Comparison of ENCODE assay signal across 7 mouse cellular contexts in the genomic region with DNA sequence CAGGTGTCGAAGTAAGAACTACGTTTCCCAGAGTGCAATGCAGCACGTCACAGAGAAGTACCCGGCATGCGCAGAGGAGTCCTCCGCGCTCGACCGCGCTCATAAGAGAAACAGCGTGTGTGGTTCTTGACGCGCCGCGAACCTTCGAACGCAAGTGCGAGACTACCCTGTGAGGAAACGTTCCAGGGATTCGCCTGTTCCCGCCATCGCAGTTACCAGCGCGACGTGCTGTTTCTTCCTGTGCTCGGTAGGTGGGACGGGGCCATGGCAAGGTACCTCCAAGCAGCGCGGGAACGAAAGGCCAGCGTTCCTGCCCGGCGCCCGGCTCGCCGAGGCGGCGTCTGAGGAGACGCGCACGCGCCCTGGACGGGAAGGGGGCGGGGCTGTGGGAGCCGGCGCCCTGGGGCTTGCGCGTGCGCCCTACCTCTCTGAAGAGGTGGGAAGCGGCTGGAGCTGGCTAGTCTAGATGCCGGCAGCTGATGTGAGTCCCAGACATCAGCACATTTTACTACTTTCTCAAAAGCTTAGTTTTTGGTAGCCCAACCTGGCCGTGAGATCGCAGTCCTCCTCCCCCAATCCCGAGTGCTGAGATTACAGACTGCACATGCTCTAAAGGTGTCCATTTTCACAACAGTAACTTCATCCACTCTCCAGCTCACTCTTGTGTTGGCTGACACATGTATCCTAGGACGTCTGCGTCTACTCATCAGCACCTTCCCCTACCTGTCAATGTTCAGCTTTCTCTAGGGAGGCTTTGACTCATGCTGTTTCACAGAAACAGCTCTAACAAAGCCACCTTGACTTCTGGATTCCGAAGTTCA. TPM values are rescaled to one million over a fixed set of nuclear protein-coding genes. Genes with fewer than 3 reads are reported as not detected.
DNase-seq lines count a peak whose midpoint lies in the region; ATAC-seq lines count a peak whose summit lies in the region.

Sgf29 (plus strand) TSS at position 79 of the 821 bp plus-strand sequence.

- peak within 1 kb of the TSS; percentile 49 for H3K4me2 ChIP-seq in embryonic facial prominence, embryonic 11.5 days (ENCODE audit: low read depth, low read length)
- peak within 1 kb of the TSS; percentile 74 for H3K4me2 ChIP-seq in limb, embryonic 11.5 days (ENCODE audit: low read depth, severe bottlenecking)
- H3K4me2 ChIP-seq in midbrain, embryonic 14.5 days (ENCODE audit: low read length), result peak within 1 kb of the TSS; percentile 74

- DNase-seq in adrenal gland, postnatal 14 days, result peak; percentile 97
- DNase-seq in embryonic facial prominence, embryonic 11.5 days (ENCODE audit: low spot score), result peak; percentile 95
- peak; percentile 99 for DNase-seq in heart, adult 11 months
- DNase-seq in kidney, adult 18-20 months, result peak; percentile 96
- DNase-seq in limb, embryonic 11.5 days (ENCODE audit: low spot score), result peak; percentile 92
- peak; percentile 97 for DNase-seq in midbrain, embryonic 14.5 days
- DNase-seq in spleen, adult 18-20 months, result peak; percentile 88 to 95

- no peaks in the 10 kb centered on the region for H3K9me3 ChIP-seq in embryonic facial prominence, embryonic 11.5 days (replicated peaks; ENCODE audit: control insufficient read depth, low read length)
- H3K9me3 ChIP-seq in limb, embryonic 11.5 days (ENCODE audit: control insufficient read depth, low read length), result no peaks in the 10 kb centered on the region
- H3K9me3 ChIP-seq in midbrain, embryonic 14.5 days (ENCODE audit: control insufficient read depth, low read length), result no peaks in the 10 kb centered on the region

- no peaks in the 10 kb centered on the region for H3K36me3 ChIP-seq in embryonic facial prominence, embryonic 11.5 days (replicated peaks; ENCODE audit: control insufficient read depth, insufficient read depth, low read depth, low read length)
- no peaks in the 10 kb centered on the region for H3K36me3 ChIP-seq in limb, embryonic 11.5 days (ENCODE audit: control insufficient read depth, insufficient read depth, low read length)
- H3K36me3 ChIP-seq in midbrain, embryonic 14.5 days (ENCODE audit: control insufficient read depth, insufficient read depth, low read length), result no peaks in the 10 kb centered on the region

- 1% methylated on average over 57 of the region's 57 CpGs for WGBS in embryonic facial prominence, embryonic 11.5 days
- under 1% methylated on average over 57 of the region's 57 CpGs for WGBS in limb, embryonic 11.5 days
- WGBS in midbrain, embryonic 14.5 days, result 1% methylated on average over 57 of the region's 57 CpGs

- H3K4me1 ChIP-seq in embryonic facial prominence, embryonic 11.5 days (ENCODE audit: control insufficient read depth, insufficient read depth, low read length), result no peaks in the 10 kb centered on the region
- peaks cover 4% of the 10 kb centered on the region; the same call in 1 of the 2 replicates for H3K4me1 ChIP-seq in limb, embryonic 11.5 days (ENCODE audit: control insufficient read depth, insufficient read depth, low read length)
- H3K4me1 ChIP-seq in midbrain, embryonic 14.5 days (ENCODE audit: control insufficient read depth, insufficient read depth, low read length), result peaks cover 5% of the 10 kb centered on the region; the same call in 1 of the 2 replicates

- H3K9ac ChIP-seq in embryonic facial prominence, embryonic 11.5 days (replicated peaks; ENCODE audit: low read length), result peak within 1 kb of the TSS; percentile 81
- H3K9ac ChIP-seq in limb, embryonic 11.5 days (ENCODE audit: low read length), result peak within 1 kb of the TSS; percentile 81
- peak within 1 kb of the TSS; percentile 68 for H3K9ac ChIP-seq in midbrain, embryonic 14.5 days (replicated peaks; ENCODE audit: low read length)

- no peaks in the 10 kb centered on the region for H3K27me3 ChIP-seq in embryonic facial prominence, embryonic 11.5 days (ENCODE audit: control insufficient read depth, insufficient read depth, low read length)
- no peaks in the 10 kb centered on the region for H3K27me3 ChIP-seq in limb, embryonic 11.5 days (ENCODE audit: control insufficient read depth, insufficient read depth, low read length)
- no peaks in the 10 kb centered on the region for H3K27me3 ChIP-seq in midbrain, embryonic 14.5 days (ENCODE audit: control insufficient read depth, insufficient read depth, low read length)

- peak within 1 kb of the TSS; percentile 63 for H3K4me3 ChIP-seq in embryonic facial prominence, embryonic 11.5 days (ENCODE audit: low read depth, low read length)
- peak within 1 kb of the TSS; percentile 49 for H3K4me3 ChIP-seq in limb, embryonic 11.5 days (ENCODE audit: low read depth, low read length)
- H3K4me3 ChIP-seq in midbrain, embryonic 14.5 days (replicated peaks; ENCODE audit: low read depth, low read length), result peak within 1 kb of the TSS; percentile 62

- ATAC-seq in embryonic facial prominence, embryonic 11.5 days (replicated peaks; ENCODE audit: insufficient number of reproducible peaks, low FRiP score, low TSS enrichment, low read depth), result peak; percentile 95
- ATAC-seq in limb, embryonic 11.5 days (ENCODE audit: insufficient number of reproducible peaks, low FRiP score, low TSS enrichment, low read depth), result peak; percentile 94
- ATAC-seq in midbrain, embryonic 14.5 days (ENCODE audit: low FRiP score, low TSS enrichment), result peak; percentile 98

- H3K27ac ChIP-seq in embryonic facial prominence, embryonic 11.5 days (replicated peaks; ENCODE audit: low read depth, low read length), result peak within 1 kb of the TSS; percentile 80
- peak within 1 kb of the TSS; percentile 80 for H3K27ac ChIP-seq in limb, embryonic 11.5 days (replicated peaks; ENCODE audit: low read depth, low read length)
- peak within 1 kb of the TSS; percentile 93 for H3K27ac ChIP-seq in midbrain, embryonic 14.5 days (replicated peaks; ENCODE audit: low read depth, low read length)

RNA-seq across cellular contexts. Expression of gene Sgf29, which starts in this region (rescaled TPM):
- 38.3 and 48.0 TPM in 2 replicates for total RNA-seq in adrenal gland, postnatal 14 days (2021)
- 51.2 and 53.7 TPM in 2 replicates for polyA plus RNA-seq in embryonic facial prominence, embryonic 11.5 days (2014; fragmentation: Nextera tagmentation; extraction: Ambion mirVana)
- 61.9 and 65.6 TPM in 2 replicates for polyA plus RNA-seq in limb, embryonic 11.5 days (2014; fragmentation: Nextera tagmentation; extraction: Ambion mirVana)
- 64.6 and 71.3 TPM in 2 replicates for polyA plus RNA-seq in midbrain, embryonic 14.5 days (2014; fragmentation: Nextera tagmentation; extraction: Ambion mirVana)

Comparison
In these comparisons a context has a peak if more than half of its experiments do, and no peak if none do; other contexts are left out.
1. Peak in every context shown above with its lines: DNase-seq, ATAC-seq, H3K4me3 ChIP-seq and H3K27ac ChIP-seq.